Mouse (Mus musculus) small intestine, adult 2 months (tissue): ENCODE data around the gene Oaz2. TPM values are rescaled to one million over a fixed set of nuclear protein-coding genes. Genes with fewer than 3 reads are reported as not detected.
A peak's percentile ranks its signal among the peaks of the same experiment; 100 is the strongest.
"Not testable (repeated sequence)": the region's sequence is repeated elsewhere in the genome, so short reads cannot be mapped to it uniquely, and the experiment has no call there.

Source experiments
- H3K27ac ChIP-seq: fragments of 200-500 bp; 2 replicates; pipeline ENCODE4 v1.5.1; 2012; ENCODE audit warnings: low read depth, low read length, control low read depth, inconsistent platforms; ENCODE audit not compliant: insufficient read depth
- H3K27me3 ChIP-seq: fragments of 200-500 bp; 2 replicates; pipeline ENCODE4 v1.6.1; 2012; ENCODE audit warnings: mild to moderate bottlenecking, moderate library complexity, low read length, inconsistent platforms; ENCODE audit not compliant: control insufficient read depth, insufficient read depth
- H3K36me3 ChIP-seq: fragments of 200-500 bp; 2 replicates; pipeline ENCODE4 v1.6.1; 2012; ENCODE audit warnings: mild to moderate bottlenecking, low read length, control low read depth, inconsistent platforms; ENCODE audit not compliant: control insufficient read depth, insufficient read depth
- H3K4me1 ChIP-seq: fragments of 200-500 bp; 2 replicates; pipeline ENCODE4 v1.6.1; 2012; ENCODE audit warnings: low read length, inconsistent platforms, mixed read lengths; ENCODE audit not compliant: control insufficient read depth, insufficient read depth, insufficient read length
- H3K4me3 ChIP-seq: fragments of 200-500 bp; 2 replicates; pipeline ENCODE4 v1.5.1; 2012; ENCODE audit warnings: low read depth, mild to moderate bottlenecking, control low read depth, inconsistent platforms, low read length, moderate library complexity
- CTCF ChIP-seq: fragments of 200-500 bp; IDR thresholded peaks from 2 replicates; pipeline ENCODE4 v1.5.1; 2012; ENCODE audit warnings: low read depth, mild to moderate bottlenecking, control low read depth, inconsistent platforms, low read length, moderate library complexity, mixed read lengths; ENCODE audit not compliant: insufficient replicate concordance, insufficient read length; ENCODE audit errors: extremely low read depth
- POLR2A ChIP-seq: fragments of 200-500 bp; IDR thresholded peaks from 2 replicates; pipeline ENCODE4 v1.6.1; 2012; ENCODE audit warnings: low read depth, mild to moderate bottlenecking, control low read depth, inconsistent platforms, low read length, moderate library complexity
- WGBS: fragments of 180-500 bp; shearing (Covaris S2); methylation state at CpG from one replicate; pipeline ENCODE4 v1.1.7; 2018; 5-methylcytosine and 5-hydroxymethylcytosine counted together
- polyA plus RNA-seq: library from polyadenylated mRNA; depleted of rRNA; stranded (reverse); fragments of >200 nt; gene quantifications from 2 replicates; pipeline ENCODE4 v1.2.3, GENCODE M21; 2012

Oaz2 gene
- polyA plus RNA-seq, 1 experiment, result 39.7 TPM

DNA sequence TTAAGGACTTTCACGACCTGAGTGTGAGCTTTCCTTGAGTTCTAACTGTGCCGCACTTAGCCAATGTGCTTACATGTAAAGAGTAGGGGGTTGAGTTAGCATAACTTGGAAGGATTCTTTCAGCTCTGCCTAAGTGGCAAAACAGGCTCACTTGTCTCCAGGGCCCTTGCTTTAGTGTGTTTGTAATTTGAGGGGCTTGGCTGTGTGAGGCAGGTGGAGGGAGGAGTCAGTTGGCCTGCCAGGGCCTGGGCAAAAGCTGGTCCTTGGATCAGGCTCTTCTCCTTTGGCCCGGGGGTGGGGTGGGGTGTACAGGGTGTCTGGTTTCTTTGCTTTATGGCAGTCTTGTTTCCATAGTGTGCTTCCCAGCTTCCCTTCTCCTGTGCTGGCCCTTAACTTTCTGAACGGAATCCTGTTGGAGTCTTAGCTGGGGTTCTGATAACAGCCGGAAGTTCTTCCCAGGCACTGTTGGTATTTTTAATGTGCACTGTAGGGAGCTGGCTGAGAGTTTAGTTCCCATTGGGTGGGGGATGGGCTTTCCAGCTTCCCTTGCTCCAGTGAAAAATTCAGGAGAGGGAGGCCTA, 11.5 kb downstream of the Oaz2 start:
- TF ChIP-seq POLR2A, result no peak
- TF ChIP-seq CTCF, result no peak
- no peaks in the 10 kb centered on the region for H3K27me3 ChIP-seq
- H3K36me3 ChIP-seq, result no peaks in the 10 kb centered on the region
- H3K4me3 ChIP-seq, result peak overlapping the region; percentile 7; the same call in 1 of the 2 replicates
- H3K4me1 ChIP-seq, result peaks cover 6% of the 10 kb centered on the region; the same call in 1 of the 2 replicates
- peak overlapping the region; percentile 2; the same call in 1 of the 2 replicates for H3K27ac ChIP-seq
- WGBS, result 30% methylated on average over 5 of the region's 5 CpGs

DNA sequence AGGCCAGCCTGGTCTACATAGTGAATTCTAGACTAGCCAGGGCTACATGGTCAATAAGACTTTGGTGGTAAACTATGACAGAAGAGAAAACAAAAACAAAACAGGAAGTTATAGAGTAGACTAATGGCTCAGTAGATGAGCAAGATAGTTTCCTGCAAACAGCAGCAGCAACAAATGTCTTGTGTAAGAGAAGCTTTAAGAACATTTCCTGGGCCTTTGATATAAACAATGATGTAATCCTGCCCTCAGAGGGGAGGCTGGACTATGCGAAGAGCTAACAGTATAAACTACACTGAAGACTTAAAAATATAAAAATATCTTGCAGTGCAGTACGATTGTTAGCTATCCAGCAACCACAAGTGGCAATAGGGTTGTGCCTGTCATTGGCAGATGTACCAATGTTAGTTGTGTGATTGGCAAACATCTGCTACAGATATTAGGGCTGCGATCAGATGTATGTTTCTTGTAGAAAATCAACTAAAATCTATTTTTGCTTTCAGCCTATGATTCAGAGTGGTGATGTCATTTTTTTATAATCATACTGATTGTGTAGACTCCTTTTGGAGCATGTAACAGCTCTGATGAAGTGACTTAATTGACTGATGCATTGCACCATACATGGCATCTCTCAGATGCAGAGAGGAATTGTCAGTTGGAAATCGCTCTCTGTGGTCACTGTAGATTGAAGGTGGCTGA, 13.3 kb downstream of the Oaz2 start:
- H3K4me1 ChIP-seq, result peaks cover 6% of the 10 kb centered on the region; the same call in 1 of the 2 replicates
- WGBS, result 70% methylated on average over 4 of the region's 4 CpGs
- no peak for TF ChIP-seq CTCF
- TF ChIP-seq POLR2A, result no peak
- no peaks in the 10 kb centered on the region for H3K27me3 ChIP-seq
- H3K4me3 ChIP-seq, result no peak overlapping the region
- H3K36me3 ChIP-seq, result no peaks in the 10 kb centered on the region
- peak overlapping the region; percentile 53 for H3K27ac ChIP-seq

DNA sequence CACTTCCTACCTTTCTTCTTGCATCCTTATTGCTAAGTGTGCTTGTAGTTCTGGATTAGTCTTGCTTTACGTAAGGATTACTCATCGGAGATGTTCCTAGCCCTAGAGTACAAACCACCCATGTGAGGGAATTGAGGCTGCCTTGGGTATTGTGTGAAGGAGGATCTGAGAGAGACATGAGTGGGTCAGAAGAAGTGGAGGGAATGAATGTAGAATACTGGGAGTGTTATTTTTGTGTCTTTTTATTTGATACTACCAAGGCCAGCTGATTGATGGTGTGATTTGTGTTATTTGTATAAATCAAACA, 13.8 kb downstream of the Oaz2 start:
- peaks cover 4% of the 10 kb centered on the region; the same call in 1 of the 2 replicates for H3K36me3 ChIP-seq
- no peak overlapping the region for H3K27ac ChIP-seq
- peaks cover 6% of the 10 kb centered on the region; the same call in 1 of the 2 replicates for H3K4me1 ChIP-seq
- H3K4me3 ChIP-seq, result no peak overlapping the region
- 68% methylated on average over 2 of the region's 2 CpGs for WGBS
- H3K27me3 ChIP-seq, result no peaks in the 10 kb centered on the region
- TF ChIP-seq POLR2A (no peak), CTCF (no peak)

DNA sequence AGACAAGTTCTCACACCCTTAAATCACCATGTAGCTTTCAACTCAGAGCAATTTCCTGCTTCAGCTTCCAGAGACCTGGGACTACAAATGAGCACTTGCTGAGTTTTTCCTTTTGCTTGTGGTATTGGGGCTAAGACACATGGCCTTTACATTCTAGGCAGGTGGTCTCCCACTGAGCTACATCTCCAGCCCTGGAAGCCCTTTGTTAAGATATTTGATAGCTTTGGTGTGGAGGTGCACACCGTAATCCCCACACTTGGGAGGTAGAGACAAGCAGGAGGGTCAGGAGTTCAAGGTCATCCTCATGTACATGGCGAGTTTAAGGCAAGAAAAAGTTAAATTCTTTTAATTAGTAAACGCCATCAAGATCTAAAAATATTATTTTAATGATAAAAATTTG, 14.4 kb downstream of the Oaz2 start:
- peaks cover 4% of the 10 kb centered on the region; the same call in 1 of the 2 replicates for H3K36me3 ChIP-seq
- no peak overlapping the region for H3K4me3 ChIP-seq
- no peak overlapping the region for H3K27ac ChIP-seq
- 91% methylated on average over 3 of the region's 3 CpGs for WGBS
- peaks cover 3% of the 10 kb centered on the region; the same call in 1 of the 2 replicates for H3K4me1 ChIP-seq
- TF ChIP-seq CTCF, result no peak
- no peak for TF ChIP-seq POLR2A
- no peaks in the 10 kb centered on the region for H3K27me3 ChIP-seq

DNA sequence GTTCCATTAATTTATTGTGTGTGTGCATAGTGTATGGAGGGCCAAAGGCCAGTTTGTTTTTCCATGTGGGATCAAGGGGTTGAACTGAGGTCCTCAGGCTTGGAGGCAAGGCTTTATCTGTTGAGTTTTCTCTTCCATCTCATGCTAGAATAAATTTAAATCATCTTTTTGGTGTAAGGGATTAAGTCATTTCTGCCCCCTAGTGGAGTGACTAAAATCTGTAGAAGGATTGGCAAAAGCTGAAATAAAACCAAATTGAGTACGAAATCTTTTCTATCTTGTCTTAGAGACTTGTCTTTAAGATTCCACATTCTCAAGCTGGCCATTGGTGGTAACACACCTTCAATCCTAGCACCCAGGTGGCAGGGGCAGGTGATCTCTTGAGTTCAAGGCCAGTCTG, 15.2 kb downstream of the Oaz2 start:
- H3K4me3 ChIP-seq, result no peak overlapping the region
- H3K27ac ChIP-seq, result no peak overlapping the region
- 59% methylated on average over 1 of the region's 1 CpGs for WGBS
- H3K27me3 ChIP-seq, result no peaks in the 10 kb centered on the region
- H3K4me1 ChIP-seq, result 0 out of 2 replicates have a peak, but pooled peaks cover 3% of the 10 kb centered on the region
- TF ChIP-seq CTCF (peak; percentile 31; the same call in 1 of the 2 replicates), POLR2A (no peak)
- peaks cover 8% of the 10 kb centered on the region for H3K36me3 ChIP-seq

DNA sequence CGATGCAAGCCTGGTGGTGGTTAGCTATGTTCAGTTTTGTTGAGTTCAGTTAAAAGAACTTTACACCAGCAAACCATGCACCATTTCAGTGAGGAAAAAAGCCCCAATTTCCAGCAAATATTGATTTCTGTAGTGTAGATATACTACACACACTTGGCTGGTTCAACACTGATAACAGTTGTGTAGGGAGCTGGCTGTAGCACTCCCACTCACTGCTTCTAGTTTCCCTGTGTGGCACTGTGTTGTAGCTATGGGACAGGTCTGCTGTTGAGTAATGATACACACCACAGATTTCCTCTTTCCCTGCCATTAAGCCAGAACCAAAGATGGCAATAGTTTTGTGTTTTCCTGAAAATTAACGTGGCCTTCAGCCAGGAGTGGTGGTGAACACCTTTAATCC, 16.9 kb downstream of the Oaz2 start:
- TF ChIP-seq CTCF, result no peak
- no peak overlapping the region for H3K4me3 ChIP-seq
- 72% methylated on average over 2 of the region's 2 CpGs for WGBS
- no peak overlapping the region for H3K27ac ChIP-seq
- peaks cover 18% of the 10 kb centered on the region for H3K36me3 ChIP-seq
- no peaks in the 10 kb centered on the region for H3K27me3 ChIP-seq
- no peaks in the 10 kb centered on the region for H3K4me1 ChIP-seq

DNA sequence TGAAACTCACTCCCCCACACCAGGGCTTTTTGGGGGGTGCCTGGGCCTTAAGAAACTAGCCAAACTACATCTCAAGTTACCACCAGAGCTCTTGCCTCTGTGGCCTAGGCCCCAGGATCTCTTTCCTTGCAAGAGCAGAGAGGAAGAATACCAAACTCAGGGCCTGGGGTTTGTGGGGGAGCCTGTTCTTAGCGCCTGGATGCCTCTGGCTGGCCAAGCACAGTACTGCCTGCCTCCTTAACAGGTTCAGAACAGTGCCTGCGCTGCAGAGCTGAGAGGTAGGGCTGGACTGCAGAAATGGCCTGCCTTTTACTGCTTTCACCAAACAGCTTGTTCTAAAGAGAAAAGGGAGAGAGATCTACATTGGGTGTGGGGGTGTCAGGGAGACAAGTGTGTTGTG, 22.1 kb downstream of the Oaz2 start:
- H3K27ac ChIP-seq, H3K27me3 ChIP-seq, H3K4me3 ChIP-seq, H3K4me1 ChIP-seq: not testable (repeated sequence)
- H3K36me3 ChIP-seq, result peaks cover 31% of the 10 kb centered on the region
- WGBS, result 80% methylated on average over 2 of the region's 2 CpGs
